Mouse (Mus musculus): ENCODE results near the gene Gm10778.

Gene Gm10778

DNA sequence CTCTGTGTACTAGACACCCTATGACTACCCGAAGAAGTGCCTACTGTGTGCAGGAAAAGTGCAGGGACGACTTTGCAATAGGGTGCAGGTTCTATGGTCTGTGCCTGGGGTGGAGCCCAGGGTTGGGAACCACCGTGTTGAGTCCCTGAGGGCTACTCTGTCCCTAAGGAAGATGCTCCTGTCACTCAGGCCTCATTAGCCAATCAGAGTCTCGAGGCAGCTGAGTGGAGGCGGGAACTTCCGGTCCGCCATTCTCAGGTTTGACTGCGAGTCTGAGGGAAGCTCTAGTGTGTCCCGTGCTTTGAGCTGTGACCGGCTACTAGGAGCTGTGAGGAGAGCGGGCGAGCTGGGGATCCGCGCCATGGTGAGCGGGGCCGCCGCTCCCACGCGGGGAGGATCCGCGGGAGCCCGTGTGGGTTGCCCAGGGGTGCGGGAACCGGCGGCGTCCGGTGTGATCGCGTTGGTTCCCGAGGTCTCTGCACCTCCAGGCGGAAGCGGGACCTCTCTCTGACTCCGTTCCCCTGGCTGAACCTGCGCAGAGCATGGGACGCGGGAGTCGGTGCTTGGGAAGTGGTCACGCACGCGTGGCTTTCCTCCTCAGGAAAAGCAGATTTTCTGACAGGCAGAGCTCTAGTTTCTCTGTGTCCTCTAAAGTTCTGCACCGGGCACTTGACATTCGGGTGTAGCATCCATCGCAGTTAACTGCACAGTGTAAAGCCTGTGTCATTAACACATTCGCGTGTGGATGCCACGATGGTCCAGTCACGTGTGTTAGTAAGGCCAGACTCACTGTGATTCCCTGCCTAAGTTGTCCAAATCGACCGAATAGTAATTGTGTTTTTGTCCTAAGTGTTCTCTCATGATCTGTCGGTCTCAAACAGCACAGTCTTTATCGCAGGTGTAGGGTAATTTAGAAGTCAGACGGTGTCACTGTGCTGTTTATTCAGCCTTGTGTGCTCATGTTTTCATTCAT is at the start of gene Gm10778:
Gm10778 (plus strand) TSS at position 257 of the 973 bp plus-strand sequence.
- peak; percentile 90 for DNase-seq (ENCODE audit: low spot score)

DNA sequence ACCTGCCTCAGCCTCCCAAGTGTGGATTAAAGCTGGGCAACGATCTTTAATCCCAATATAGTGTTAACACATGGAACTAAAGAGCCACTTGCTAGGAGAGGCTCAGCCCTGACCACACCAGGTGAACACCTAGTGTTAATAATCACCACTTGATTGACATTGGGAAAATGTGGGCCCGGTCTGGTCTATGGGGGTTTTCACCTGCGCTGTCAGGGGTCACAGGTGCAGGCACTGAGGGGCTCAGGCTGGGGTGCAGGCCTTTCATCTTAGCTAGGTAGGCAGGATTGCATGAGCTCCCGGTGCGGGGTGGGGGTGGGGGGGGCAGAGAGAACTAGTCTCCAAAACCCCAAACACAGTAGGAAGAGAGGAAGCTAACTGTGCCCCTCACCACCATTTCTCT is 49.2 kb upstream of the Gm10778 start:
- DNase-seq (ENCODE audit: low spot score) = no peak

DNA sequence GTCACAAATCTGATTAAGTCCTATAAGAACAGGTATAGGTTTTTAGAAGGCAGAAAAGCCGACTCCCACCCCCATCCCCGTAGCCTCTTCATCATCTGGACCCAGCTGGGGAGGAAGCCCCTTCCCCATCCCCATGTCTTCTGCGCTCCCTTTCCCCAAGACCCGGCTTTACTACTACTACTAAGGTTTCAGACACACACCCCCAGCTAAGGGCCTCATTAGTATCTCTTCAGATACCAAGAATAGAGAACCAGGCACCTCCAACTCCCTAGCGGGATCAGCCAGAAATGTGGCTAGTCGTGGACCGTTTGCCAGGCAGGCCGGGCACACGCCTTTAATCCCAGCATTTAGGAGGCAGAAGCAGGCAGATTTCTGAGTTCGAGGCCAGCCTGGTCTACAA is 48.8 kb upstream of the Gm10778 start:
- DNase-seq (ENCODE audit: low spot score) = no peak

DNA sequence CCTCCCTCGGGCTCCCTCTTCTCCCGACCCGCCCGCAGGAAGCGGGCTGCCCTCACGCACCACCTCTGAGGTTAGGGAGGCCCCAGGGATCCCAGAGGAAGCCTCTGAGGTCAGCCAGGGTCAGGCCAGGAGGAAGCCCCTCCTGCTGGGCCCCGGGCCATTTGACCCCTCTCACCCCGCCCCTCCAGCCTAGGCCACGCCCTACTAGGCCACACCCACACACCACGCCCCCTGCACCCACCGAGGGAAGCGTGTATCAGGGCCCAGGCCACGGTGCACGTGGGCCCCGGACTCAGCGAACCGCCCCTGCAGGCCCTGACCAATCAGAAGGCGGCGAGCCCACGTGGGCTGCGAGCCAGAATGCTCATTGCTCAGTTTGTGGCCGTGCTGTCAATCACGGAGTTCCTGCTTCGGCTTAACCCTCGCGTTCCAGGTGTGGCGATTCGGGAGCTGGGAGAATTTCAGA is 48.1 kb upstream of the Gm10778 start, which contains the start of gene Tle6:
Tle6 (minus strand) TSS at position 336 of the 466 bp plus-strand sequence.
- DNase-seq (ENCODE audit: low spot score) = peak; percentile 100

DNA sequence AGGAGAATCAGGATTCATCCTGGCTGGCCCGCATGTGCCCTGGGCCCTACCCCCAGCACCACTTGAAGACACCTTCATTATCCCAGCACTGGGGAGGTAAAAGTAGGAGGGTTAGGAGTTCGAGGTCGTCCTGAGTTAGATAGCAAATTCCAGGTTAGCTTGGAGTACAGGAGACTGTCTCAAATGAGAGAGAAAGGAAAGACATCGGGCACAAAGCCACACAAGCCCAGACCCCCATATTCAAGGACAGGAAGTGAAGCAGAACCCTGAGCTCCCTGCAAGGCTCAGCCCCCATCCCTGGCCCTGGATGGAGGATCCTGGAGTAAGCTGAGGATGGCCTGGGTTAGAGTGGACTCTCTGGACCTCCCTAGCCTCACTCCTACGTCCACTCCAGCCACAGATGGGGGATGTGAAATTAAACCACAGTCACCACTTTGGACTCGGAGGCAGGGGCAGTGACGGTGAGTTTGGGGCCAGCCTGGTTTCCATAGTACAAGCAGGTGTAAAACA is 47.4 kb upstream of the Gm10778 start:
- no peak for DNase-seq (ENCODE audit: low spot score)

DNA sequence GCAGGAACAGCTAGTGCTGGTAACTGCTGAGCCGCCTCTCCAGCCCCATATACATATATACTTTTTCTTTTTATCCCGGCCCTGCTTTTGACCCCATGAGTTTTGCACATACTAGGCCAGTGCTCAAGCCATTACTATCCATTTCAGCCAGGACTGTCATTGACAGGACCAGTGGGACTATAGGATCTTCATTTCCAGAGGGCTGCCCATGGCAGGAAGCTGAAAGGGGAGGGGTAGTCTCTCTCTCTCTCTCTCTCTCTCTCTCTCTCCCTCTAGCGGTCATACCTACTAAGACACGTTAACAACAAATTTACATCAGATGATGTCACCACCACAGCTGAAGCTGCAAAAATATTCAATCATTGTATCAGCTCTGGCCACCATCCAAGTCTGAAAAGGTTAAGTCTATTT is 46.1 kb upstream of the Gm10778 start:
- peak; percentile 59 for DNase-seq (ENCODE audit: low spot score)

DNA sequence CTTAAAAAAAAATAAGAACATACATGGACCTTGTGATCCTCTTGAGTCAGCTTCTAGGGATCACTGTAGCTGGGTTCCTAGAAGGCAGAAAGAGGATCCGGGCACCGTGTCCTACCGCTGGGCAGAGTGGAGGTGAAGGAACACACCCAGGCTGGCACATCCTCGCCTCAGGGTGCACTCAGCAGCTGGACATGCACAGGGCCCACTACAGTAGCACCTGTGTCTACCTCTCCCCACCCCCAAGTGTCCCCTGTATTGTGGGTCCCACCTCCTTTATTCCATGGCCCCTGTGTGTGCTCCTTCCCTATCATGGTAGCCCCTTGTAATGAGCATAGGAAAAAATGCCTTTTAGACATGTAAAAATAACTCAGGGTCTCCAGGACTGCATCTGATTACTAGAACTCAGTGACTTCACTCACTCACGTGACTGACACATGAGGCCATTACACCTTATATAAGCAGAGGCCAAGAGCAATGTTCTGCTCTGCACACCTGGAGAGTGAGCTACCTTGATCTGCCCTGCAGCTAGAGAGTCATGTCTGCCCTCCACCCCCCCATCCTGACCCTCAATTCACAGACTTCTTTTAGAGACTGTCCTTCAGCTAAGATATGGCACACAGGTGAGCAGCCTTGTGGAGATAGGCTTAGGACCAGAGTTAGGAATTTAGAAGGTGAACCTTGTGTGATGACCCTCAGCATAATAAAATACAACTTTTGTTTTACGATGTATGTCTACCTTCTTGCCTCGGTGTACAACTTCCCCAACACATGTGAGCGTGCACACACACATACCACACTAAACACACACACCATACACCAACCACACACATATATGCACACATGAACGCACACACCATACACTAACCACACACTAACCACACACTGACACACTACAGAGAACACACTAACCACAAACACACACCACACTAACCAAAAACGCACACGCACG is 44.6 kb upstream of the Gm10778 start:
- no peak for DNase-seq (ENCODE audit: low spot score)

DNA sequence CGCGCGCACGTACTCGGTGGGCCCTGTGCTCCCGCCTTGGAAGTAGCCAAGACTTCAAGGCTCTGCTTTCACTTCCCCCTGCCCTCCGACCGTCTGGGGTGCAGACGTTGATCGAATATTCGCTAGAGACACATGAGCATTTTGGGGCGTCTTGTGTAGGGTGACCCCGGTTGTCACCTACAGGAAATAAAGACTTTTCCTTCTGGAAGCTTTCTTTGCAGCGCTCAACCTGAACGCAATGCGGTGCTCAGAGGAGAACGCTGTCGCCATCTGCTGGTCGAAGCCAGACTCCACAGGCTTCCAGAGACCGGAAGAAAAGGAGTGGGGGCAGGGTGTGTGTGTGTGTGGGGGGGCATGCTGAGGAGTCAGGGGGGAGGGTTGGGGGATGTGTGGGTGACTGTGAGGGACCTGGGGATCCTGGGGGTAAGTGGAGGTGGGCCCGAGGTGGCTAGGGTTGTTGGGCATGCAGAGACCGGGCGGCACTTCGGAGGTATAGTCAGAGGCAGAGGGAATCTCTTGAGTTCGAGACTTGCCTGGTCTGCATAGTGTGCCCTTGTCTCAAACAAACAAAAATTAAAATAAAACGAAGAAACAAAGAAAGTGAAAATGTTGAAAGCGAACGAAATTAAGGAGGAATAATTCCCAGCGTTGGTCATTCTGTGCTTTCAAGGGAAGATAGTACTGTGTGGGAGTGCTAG is 43.7 kb upstream of the Gm10778 start:
- peak; percentile 85 for DNase-seq (ENCODE audit: low spot score)

DNA sequence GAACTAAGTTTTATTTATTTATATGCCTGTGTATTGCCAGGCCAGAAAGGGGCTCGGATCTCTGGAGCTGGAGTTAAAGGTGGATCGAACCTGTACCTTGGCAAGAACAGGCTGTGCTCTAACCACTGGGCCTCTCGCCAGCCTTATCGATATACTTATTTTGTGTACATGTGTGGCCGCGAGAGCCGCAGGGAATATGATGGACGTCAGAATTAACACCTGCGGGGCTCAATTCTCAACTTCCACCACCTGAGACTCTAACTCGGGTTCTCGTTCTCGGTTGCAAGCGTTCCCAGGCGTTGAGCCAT is 43.2 kb upstream of the Gm10778 start:
- DNase-seq (ENCODE audit: low spot score) = no peak

DNA sequence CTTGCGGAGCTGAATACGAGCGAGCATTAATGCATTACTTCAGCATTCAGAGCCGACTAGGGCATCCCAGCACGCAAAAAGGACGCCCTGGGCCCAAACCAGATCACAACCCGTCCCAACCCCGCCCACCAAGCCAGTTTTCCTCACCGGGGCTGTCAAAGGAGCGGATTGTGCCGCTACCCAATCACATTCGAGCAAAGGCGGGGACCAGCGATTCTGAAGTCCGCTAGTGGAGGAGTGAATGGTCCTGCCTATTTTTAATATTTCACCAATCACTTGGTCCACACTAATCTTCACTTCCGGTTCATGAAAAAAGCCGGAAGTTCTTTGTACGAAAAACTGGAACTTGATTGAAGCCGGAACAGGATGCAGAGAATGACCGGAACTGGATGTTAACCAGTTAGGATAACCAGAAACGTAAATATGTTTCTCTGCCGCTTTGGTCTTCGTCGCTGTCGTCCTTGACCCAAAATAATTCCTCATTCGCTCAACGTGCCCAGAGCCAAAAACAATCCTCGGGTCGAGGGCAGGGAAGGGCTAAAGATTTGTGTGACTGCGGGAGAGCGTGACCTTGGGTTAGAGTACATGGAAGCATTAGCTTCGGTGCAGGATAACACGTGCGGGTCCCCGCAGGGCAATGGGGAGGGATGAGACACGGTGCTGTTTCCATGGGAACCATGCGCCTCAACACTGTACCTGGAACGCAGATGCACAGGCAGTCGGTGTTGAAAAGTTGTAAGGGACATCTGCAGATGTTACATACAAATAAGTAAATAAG is 42.7 kb upstream of the Gm10778 start, which contains the start of gene BC025920:
BC025920 (plus strand) TSS at position 297 of the 778 bp plus-strand sequence.
- DNase-seq (ENCODE audit: low spot score) = peak; percentile 98

DNA sequence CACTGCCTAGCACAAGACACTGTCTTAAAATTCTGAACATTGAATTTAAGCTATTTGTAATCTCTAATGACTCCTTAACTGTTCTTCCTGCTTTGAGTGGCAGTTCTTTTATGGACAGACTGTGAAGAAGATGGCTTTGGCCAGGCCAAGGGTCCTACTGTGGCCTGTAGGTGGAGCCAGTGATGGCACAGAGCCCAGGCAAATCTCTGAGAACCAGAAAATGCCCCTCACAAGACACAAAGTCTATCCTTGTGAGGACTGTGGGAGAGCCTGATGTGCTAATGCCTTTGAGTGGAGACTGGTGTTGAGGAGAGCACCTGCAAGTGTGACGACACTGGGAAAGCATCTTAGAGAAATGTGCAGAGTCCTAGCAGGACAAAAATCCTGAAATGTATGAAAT is 40.6 kb upstream of the Gm10778 start:
- no peak for DNase-seq (ENCODE audit: low spot score)

DNA sequence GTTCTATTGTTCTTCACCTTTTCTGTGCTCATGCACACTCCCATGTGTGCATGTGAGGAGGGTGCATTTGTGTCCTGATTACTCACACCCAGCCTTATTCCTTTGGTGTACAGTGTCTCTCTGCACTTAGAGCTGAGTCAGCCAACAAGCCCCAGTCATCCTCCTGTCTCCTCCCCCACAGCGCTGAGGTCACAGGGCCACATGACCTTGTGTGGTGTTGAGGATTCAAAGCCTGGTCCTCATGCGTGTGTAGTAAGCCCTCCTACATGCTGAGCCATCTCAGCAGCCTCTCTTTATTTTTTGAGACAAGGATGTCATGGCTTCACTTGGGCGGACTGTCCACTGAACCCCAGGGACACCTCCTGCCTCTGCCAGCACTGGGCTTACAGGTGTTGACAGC is 36.1 kb upstream of the Gm10778 start:
- no peak for DNase-seq (ENCODE audit: low spot score)

DNA sequence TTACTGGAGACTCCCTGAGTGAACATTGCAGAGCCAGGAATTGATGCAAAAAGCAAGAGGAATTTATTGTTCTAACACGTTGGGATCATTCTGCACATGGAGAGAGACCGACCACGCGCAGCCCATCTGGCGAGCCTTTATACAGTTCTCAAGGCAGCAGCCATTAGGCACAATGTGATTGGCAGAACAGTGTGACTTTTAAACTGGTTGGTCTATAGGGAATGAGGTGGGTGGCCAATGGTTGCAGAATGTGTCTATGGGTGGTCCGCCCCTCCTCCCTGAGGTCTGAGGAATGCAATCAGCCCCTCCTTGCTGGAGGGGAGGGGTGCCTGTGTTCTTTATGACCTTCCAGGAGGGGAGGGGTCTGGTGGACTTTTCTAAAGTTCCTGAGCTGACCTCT is 33.4 kb upstream of the Gm10778 start:
- peak; percentile 34 for DNase-seq (ENCODE audit: low spot score)

DNA sequence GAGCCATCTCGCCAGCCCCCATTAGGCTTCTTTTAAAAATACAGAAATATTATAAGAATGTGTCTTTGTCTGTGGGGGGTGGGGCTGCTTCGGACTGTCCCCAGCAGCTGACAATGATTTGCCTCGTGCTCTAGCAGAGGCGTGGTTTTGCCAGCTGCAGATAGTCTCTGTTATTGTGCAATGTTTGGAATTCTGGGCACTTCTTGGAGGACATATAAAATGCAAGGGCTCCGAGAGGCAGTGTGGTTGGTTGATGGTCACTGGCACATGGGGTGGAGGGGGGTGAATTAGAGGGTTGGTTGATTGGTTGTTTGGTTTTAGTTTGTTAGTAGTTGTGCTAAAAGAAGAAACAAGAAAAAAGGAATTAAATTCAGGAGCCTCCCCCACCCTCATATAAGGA is 28.9 kb upstream of the Gm10778 start:
- no peak for DNase-seq (ENCODE audit: low spot score)

DNA sequence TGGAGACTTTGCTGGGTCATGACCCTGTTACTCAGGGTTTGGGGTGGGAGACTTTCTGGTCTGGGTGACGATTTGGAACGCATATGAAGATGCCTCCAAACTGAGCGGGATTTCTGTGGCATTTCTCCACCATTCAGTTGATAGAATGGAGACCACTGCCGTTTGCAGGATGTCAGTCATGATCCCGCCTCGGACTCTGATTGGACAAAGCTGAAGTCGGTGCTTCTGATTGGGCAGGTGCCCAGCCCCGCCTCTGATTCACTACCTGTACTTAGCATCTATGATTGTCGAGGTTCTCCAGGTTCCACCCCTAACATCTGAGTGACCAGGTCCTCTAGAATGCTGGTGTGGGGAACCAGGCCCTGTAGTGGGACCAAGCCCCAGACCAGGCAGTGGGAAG is 28.1 kb upstream of the Gm10778 start:
- no peak for DNase-seq (ENCODE audit: low spot score)

DNA sequence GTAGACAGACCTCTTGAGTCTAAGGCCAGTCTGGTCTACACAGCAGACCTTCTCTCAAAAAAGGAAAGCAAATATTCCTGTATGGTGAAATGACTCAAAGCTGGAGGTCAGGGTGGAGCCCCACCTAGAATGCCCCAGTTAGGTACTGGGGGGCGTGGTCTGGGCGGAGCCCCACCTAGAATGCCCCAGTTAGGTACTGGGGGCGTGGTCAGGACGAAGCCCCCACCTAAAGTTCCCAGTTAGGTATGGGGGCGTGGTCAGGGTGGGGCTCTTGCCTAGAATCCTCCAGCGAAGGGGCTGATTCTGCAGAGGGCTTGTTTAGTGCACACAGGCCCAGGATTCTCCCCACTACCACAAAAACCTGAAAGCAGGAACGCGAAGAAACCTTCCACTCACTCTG is 25.4 kb upstream of the Gm10778 start:
- DNase-seq (ENCODE audit: low spot score) = no peak

DNA sequence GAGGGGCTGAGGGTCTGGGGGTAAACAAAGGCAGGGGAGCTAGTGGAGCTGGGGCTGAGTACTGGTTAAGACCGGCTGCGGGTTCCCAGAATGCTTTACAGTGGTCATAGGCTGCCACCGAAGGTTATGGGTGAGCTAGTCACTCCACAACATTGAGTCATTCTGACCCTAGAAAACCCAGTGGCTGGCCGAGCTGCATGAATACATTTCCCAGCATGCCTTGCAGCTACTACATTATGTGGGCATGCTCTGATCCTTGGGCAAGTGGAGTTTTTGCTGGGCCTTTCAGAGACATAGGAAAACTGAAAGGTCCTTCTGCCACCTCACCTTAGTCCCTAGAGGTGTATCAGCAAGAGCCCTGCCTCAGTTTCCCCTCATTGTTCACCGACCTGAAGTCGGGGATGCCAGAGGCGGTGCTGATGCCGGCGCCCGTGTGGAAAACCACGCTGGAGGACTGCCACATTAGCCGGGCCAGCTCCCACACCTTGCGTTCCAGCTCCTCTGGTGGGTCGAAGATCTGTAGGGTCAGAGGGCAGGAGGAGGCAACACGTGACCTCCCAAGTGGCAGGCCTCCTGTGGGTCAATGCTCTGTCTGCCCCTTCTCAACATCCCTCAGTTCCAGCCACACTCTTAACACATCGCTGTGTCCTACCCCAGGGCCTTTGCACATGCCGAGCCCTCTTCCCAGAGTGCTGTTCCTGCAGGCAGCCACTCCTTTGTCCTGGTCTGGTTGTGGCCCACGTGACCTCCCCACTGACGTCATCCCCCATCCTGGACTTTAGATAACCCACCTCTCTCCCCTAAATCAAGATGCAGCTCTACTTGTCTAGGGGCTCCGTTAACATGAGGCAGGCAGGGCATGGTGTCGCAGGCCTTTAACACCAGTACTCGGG is 22.5 kb upstream of the Gm10778 start:
- no peak for DNase-seq (ENCODE audit: low spot score)

DNA sequence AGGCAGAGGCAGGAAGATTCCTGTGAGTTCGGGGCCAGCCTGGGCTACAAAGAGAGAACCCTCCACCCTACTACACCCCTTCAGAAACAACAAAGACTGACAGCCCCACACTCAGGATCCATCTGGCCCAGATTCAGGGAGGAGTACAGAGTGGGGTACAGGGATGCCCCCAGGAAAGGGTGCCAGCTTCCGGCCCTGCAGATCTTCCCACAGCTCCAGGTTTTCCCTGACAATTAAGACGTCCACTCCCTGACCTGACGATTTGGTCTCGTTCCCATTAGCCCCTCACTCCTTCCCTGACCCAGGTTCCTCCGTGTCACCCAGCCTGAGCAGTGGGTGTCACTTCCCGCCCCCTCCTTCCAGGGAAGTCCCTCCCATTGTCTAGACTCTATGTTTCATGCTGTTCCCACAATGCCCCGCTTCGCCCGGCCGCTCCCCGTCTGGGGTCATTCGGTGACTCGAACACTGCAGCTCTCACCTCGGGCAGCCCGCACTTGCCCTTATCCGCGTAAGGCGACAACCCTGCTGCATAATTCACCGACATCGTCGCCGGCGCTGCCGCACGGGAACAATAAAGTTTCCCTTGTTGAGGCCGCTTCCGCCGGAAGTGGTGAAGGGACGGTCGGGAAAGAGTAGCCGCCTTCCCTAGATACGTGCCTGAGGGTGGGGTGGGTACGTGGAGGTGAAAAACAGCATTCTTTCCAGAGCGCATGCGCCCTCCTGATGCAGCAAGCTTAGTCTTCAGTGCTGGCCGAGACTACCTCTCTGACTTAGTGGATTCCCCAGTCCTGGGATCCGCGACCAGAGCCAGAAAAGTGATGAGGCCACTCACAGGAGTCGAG is 21.6 kb upstream of the Gm10778 start, which contains the start of gene Sirt6:
Sirt6 (minus strand) TSS at position 804 of the 842 bp plus-strand sequence.
- peak; percentile 95 for DNase-seq (ENCODE audit: low spot score)

DNA sequence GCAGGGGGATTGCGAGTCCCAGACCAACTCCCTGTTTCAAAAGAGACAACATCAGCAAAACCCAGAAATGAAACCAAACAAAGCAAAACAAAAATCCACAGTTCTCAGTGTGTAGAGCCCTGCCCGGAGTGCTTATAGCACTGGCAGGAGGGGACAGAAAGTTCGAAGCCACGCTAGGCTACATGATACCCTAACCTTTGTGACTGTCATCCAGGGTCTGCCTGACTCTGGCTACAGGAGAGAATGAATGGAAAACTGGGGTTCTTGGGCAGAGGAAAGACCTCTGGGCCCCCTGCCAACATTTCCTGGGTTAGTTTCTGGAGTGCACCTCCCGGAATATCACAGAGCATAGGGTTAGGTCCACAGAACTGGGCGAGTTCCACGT is 21.0 kb upstream of the Gm10778 start:
- no peak for DNase-seq (ENCODE audit: low spot score)
